Mouse (Mus musculus) bone marrow macrophage, adult 2 months (primary cell): ENCODE measurements around the gene C3.

Experiments
- CTCF ChIP-seq: IDR thresholded peaks from 2 replicates; pipeline ENCODE4 v1.5.1; 2012; ENCODE audit warnings: low read depth, mild to moderate bottlenecking, low read length, moderate library complexity
- POLR2A ChIP-seq: IDR thresholded peaks from 2 replicates; pipeline ENCODE4 v1.6.1; 2012; ENCODE audit warnings: mild to moderate bottlenecking, low read depth, low read length, borderline replicate concordance

DNA sequence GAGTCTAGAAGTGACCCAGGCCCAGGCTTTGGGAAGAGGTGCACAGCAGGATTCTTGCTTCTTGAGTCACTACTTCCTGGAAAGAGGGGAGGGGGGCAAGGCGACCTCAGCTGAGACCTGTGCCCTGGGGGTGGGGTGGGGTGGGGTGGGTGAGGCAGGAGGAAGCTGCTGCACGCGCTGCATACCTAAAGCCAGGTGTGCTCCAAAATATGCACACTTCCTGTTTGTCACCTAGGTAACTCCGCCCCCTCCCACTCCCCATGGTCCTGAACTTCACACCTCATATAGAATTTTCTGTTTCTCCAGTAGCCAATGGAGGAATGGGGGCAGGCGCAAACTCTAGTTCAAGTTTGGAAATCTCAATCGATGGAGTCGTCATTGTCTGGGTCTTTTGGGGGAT is 45.9 kb upstream of the C3 start:
- no peak for TF ChIP-seq POLR2A
- TF ChIP-seq CTCF = no peak
